Mouse (Mus musculus): ENCODE results near the gene Snap25. TPM values are rescaled to one million over a fixed set of nuclear protein-coding genes. Genes with fewer than 3 reads are reported as not detected.

Gene Snap25
- total RNA-seq, 2 experiments from 2014 or later: 2,121 to 2,268 TPM

GRCm38 (mm10) chr2:136798887-136799430 is 85.7 kb downstream of the Snap25 start:
- TF ChIP-seq CTCF (conservative IDR thresholded peaks at IDR 0.05): no peak
- no peak overlapping the region for H3K4me3 ChIP-seq
- H3K27ac ChIP-seq: peak overlapping the region; percentile 72
- DNase-seq (ENCODE audit: low spot score in 2 of 2): no peak

GRCm38 (mm10) chr2:136801102-136801501 is 87.8 kb downstream of the Snap25 start:
- Histone ChIP-seq H3K4me3 (no peak overlapping the region), H3K27ac (peak overlapping the region; percentile 72)
- no peak for TF ChIP-seq CTCF (conservative IDR thresholded peaks at IDR 0.05)
- DNase-seq (ENCODE audit: low spot score in 2 of 2): peak in 1 of 2 experiments; percentile 42

GRCm38 (mm10) chr2:136802076-136802475 is 88.8 kb downstream of the Snap25 start:
- TF ChIP-seq CTCF (conservative IDR thresholded peaks at IDR 0.05): no peak
- Histone ChIP-seq H3K4me3 (no peak overlapping the region), H3K27ac (peak overlapping the region; percentile 88)
- no peak for DNase-seq (ENCODE audit: low spot score in 2 of 2)

GRCm38 (mm10) chr2:136803142-136803541 is 89.9 kb downstream of the Snap25 start:
- Histone ChIP-seq H3K4me3 (no peak overlapping the region), H3K27ac (peak overlapping the region; percentile 88)
- TF ChIP-seq CTCF (conservative IDR thresholded peaks at IDR 0.05): no peak
- peak; percentile 68 to 75 for DNase-seq (ENCODE audit: low spot score in 2 of 2)

- peak overlapping the region; percentile 54 for H3K27ac ChIP-seq
- no peak for TF ChIP-seq CTCF (conservative IDR thresholded peaks at IDR 0.05)
- H3K4me3 ChIP-seq: no peak overlapping the region
- no peak for DNase-seq (ENCODE audit: low spot score in 2 of 2)
Observed at GRCm38 (mm10) chr2:136807992-136808726, 94.9 kb downstream of the Snap25 start.

GRCm38 (mm10) chr2:136811331-136811730 is 98.1 kb downstream of the Snap25 start:
- H3K4me3 ChIP-seq: no peak overlapping the region
- no peak overlapping the region for H3K27ac ChIP-seq
- no peak for DNase-seq (ENCODE audit: low spot score in 2 of 2)
- no peak for TF ChIP-seq CTCF (conservative IDR thresholded peaks at IDR 0.05)

- H3K27ac ChIP-seq: peak overlapping the region; percentile 89
- no peak for TF ChIP-seq CTCF (conservative IDR thresholded peaks at IDR 0.05)
- H3K4me3 ChIP-seq: no peak overlapping the region
- peak in 1 of 2 experiments; percentile 38 for DNase-seq (ENCODE audit: low spot score in 2 of 2)
Observed at GRCm38 (mm10) chr2:136816717-136817400, 103.6 kb downstream of the Snap25 start.

- Histone ChIP-seq H3K27ac (no peak overlapping the region), H3K4me3 (no peak overlapping the region)
- no peak for DNase-seq (ENCODE audit: low spot score in 2 of 2)
- no peak for TF ChIP-seq CTCF (conservative IDR thresholded peaks at IDR 0.05)
Observed at GRCm38 (mm10) chr2:136823751-136824716, 110.8 kb downstream of the Snap25 start.

GRCm38 (mm10) chr2:136827612-136828011 is 114.4 kb downstream of the Snap25 start:
- no peak for DNase-seq (ENCODE audit: low spot score in 2 of 2)
- Histone ChIP-seq H3K27ac (no peak overlapping the region), H3K4me3 (no peak overlapping the region)
- no peak for TF ChIP-seq CTCF (conservative IDR thresholded peaks at IDR 0.05)

Other genes with a start within 250 kb of the Snap25 start
- 1 to 10 TPM; 1.6 to 2.9 TPM for gene Ankef1, start 211.5 kb upstream of the Snap25 start, total RNA-seq (2021)
- 10 to 100 TPM; 27.9 to 34.3 TPM for gene AL731706.2, start 172.2 kb downstream of the Snap25 start, total RNA-seq (2021)
- gene Slx4ip, start 177.8 kb downstream of the Snap25 start, total RNA-seq (2021): 1 to 10 TPM; 7.8 to 8.4 TPM
- gene AL731706.1, start 177.9 kb downstream of the Snap25 start, total RNA-seq (2021): 10 to 100 TPM; 14.8 to 15.8 TPM
- gene Mkks, start 177.9 kb downstream of the Snap25 start, total RNA-seq (2021): 10 to 100 TPM; 23.2 to 23.3 TPM